Mouse (Mus musculus) liver, embryonic 14.5 days (tissue): ENCODE data around the gene Cep164.

Experiments used
- CTCF ChIP-seq: IDR thresholded peaks from 2 replicates; pipeline ENCODE4 v1.5.1; 2016; ENCODE audit warnings: antibody characterized with exemption, low read depth, control low read depth
- EP300 ChIP-seq: IDR thresholded peaks from 2 replicates; pipeline ENCODE4 v1.6.1; 2016; ENCODE audit warnings: antibody characterized with exemption, low read depth

- TF ChIP-seq CTCF (no peak), EP300 (no peak)
Measured at GRCm38 (mm10) chr9:45815525-45815924, 13.0 kb downstream of the Cep164 start.
